Mouse (Mus musculus) left cerebral cortex, postnatal 36 days (tissue): Measurements from ENCODE around the gene Eif2d. TPM values are rescaled to one million over a fixed set of nuclear protein-coding genes. Genes with fewer than 3 reads are reported as not detected.
"Not testable (repeated sequence)": the region's sequence is repeated elsewhere in the genome, so short reads cannot be mapped to it uniquely, and the experiment has no call there.

ENCODE experiments used
- DNase-seq, 2 experiments: peaks; one replicate each; pipeline ENCODE4 v3.0.0; 2021 to 2022; ENCODE audit warnings: low spot score in 2 of 2, mixed read lengths in 1 of 2
- intact Hi-C: fragments of 180-260 bp; cut with DNase I; formaldehyde crosslinking; loops from one replicate; pipeline ENCODE4 v1.15.1; 2025
- total RNA-seq, 2 experiments: library from RNA; stranded (reverse); gene quantifications; 2 replicates each; pipeline ENCODE4 v1.2.3; 2021

Gene Eif2d
- total RNA-seq, 2 experiments from 2014 or later, result 31.6 to 38.6 TPM

DNA sequence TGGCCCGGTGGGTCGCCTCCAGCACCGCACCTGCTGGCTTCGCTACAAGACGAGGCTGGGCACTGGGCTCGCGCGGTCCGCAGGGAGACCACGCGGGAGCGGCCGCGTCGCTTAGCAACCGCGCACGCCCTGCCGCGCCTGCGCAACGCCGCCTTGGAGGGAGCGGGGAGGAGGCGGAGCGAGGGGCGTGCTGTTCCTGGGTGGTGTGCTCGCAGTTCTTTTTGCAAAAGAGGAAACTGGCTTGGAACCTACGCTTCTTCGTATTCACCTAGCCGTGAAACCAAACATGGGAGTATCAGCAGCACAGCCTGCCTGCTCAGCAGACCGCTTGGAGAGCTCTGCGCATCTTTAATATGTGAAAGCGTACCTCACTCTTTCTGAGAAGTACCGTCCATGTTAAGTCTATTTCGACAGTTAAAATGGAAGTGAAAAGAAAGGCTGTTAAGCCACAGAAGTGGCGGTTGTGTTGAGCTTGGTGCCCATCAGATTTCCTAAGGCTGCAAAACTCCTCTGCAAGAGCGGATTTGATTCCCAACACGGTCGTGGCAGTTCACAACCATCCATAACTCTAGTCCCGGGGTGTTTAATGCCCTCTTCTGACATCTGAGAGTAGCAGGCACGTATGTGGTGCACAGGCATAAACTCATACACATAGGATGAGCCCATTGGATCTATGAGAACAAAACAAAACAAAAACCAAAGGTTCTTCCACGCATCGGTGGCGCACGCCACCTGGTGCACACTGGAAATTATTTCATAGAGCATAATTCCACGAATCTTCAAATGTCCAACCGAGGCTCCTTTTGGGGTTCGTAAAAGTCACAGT is 14.6 kb upstream of the Eif2d start, which contains the start of gene Dyrk3:
TSS of gene Dyrk3 (minus strand) at position 150 of the 826 bp plus-strand sequence.
- intact Hi-C loops, result loop anchor here (2.0 to 10.0 kb wide), 2 partner anchors 22 to 264 kb away; no protein-coding TSS in a partner anchor

DNA sequence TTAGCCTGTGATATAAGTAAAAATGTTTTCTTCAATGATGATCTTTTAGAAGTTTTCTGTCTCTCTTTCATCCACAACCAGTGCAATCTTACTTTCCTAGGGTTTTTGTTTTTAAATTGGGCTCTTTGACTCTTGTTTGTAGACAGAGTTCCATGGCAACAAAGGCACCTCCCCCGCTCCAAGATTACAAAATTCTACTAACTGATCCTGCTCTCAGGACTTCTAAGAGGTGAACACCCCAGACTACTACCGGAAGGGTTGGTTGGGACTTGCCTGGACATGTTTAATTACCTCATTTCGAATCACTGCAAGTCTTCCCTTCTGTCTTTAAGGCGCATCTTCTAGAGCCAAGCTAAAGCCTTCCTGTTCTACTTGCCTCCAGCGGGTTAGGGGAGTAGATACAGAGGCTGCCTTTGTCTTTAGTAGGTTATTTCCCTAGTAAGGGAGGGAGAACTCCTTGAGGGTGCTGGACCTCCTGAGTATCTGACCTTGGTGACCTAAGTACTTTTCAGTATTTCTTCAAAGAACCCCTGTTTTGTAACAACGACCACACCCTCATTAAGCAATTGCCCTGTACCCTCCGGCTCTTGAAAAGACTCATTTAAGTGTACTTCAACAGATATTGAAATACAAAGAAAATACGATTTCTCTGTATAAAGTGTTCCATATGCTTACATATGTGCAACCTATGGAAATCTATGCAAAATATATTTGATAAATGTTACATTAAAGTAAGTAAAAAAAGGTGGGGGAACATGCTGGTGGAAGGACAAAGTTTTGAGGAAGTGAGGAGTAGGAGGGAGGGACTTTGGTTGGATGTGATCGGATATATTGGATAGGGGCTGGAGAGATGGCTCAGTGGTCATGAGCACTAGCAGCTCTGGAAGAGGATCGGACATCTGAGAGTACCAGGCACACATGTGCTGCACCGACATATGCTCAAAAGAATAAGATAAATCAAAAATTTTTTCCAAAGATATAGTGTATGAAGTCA is 13.6 kb upstream of the Eif2d start:
- DNase-seq, result no peak

More for the DNA sequence above, 14.6 kb upstream of the Eif2d start, which contains the start of gene Dyrk3:
- DNase-seq, result peak; percentile 91 to 95

DNA sequence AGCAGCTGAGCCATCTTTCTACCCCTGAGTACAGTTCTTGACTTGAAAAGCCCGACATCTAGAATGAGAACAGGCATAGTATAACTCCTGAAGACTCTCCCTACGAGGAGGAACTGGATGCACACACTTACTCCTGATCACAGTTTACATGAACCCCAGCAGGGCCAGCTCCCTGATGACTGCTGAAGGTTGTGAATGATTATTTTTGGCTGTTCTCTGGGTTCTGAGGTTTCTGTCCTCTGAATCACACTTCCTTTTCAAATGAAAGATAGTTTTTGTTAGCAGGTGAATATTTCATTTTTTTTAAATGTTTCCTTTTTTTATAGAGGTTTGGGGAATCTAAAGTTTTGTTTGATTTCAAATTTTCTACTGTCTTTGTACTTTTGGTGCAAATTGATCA is 11.5 kb upstream of the Eif2d start:
- intact Hi-C loops, result no loop called here
- DNase-seq, result no peak

More for the DNA sequence above, 13.6 kb upstream of the Eif2d start:
- intact Hi-C loops, result loop anchor here (2.0 to 10.0 kb wide), 2 partner anchors 23 to 265 kb away; no protein-coding TSS in a partner anchor

DNA sequence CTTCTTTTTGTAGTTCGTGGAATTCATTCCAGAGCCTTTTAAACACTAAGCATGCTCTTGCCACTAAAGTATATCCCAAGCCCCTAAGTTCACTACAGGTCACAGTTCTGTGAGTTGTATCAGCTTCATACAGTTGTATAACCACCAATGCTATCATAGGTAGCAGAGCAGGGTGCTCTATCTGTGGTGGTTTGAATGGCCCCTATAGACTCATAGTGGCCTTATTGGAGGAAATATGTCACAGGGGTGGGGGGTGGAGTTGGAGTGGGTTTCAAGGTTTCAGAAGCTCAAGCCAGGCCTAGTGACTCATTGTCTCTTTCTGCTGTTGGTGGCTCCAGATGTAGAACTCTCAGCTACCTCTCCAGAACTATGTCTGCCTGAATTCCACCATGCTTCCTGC is 10.5 kb upstream of the Eif2d start:
- intact Hi-C loops, result no loop called here
- no peak for DNase-seq

DNA sequence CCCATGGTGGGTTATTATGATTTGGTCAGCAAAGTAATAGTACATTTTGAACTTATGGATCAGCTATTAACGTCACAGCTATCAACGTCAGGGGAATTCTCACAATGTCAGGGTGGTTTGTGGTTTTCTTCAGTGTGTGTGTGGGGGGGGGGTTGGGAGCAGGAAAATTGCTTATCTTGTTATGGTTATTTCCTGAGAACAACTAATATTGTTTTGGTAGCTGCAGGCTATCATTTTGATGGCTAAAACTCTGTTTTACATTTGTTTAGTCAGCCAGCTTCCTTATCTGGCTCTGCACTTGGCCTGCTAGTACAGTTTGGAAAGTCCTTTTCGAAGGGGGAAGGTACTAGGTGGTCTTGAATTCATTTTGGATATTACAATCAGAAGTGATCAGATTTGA is 7.8 kb upstream of the Eif2d start:
- DNase-seq, intact Hi-C loops: not testable (repeated sequence)

DNA sequence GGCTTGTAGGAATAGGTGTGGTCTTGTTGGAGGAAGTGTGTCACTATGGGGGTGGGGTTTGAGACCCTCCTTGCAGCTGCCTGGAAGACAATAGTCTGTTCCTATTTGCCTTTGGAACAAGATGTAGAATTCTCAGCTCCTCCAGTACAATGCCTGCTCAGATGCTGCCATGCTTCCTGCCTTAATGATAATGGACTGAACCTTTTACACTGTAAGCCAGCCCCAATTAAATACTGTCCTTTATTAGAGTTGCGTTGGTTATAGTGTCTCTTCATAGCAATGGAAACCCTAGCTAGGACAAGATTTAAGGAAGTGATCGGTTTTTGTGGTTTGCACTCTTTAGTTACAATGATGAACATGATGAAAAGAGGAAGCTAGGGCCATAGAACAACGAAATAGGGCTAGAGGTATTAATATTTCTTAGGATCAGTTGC is 6.8 kb upstream of the Eif2d start:
- DNase-seq, result no peak
- intact Hi-C loops, result no loop called here

DNA sequence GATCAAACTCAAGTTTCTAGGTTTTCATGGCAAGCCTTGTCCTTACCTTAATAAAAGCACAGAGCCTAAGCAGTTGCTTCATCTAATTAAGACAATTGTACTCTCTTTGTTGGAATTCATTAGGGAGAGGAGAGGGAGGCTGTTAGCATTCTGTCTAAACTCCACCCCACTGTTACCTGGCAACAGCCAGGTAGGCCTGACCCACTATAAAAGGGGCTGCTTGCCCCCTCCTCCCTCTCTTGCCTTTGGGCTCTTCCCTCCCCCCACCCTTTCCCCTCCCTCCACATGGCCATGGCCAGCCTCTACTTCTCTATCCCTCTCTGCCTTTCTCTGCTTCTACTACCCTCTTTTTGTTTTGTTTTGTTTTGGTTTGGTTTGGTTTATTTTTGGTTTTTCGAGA is 3.5 kb upstream of the Eif2d start:
- intact Hi-C loops, result no loop called here
- DNase-seq, result no peak

DNA sequence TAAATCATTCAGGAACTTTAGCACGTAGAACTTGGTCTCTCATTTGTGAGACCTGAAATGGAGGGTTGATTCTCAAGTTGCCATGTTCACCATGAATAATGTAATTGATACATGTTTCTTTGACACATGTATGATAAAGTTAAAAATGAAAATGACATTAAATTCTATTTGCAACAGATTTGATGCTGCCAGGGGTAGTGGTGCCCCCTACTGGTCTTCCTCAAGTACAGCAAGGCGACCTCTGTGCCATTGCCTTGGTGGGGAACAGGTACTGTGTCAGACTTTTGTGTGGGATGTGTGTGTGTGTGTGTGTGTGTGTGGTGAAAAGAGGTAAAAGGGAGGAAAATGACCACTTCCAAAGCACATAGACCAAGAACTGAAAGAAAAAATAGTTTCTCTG is 2.5 kb downstream of the Eif2d start:
- intact Hi-C loops, result loop anchor here (1.0 kb wide), 1 partner anchor 39 kb away; no protein-coding TSS in a partner anchor
- no peak for DNase-seq

DNA sequence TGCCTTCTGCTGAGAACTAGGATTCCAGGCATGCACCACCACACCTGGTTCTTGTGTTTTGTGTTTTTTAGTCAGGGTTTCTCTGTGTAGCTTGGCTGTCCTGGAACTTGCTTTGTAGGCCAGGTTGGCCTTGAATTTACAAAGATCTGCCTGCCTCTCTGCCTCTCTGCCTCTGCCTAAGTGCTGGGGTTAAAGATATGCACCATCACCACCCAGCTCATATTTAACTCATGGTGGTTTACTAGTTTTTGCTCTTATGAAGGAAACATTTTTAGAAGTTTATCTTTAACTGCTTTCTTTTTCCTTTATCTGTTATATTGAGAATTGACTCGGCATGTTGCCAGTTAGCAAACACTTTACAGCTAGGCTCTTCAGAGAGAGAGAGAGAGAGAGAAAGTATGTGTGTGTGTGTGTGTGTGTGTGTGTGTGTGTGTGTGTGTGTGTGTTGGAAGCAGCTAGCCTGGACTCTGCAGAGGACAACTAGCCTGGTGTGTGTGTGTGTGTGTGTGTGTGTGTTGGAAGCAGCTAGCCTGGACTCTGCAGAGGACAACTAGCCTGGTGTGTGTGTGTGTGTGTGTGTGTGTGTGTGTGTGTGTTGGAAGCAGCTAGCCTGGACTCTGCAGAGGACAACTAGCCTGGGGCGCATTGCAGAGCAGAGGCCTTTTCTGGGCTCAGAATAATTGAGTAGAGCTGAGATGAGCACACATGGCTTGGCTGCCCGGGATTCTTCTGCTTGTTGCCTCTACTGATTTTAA is 6.8 kb downstream of the Eif2d start:
- intact Hi-C loops, result not testable (repeated sequence)

DNA sequence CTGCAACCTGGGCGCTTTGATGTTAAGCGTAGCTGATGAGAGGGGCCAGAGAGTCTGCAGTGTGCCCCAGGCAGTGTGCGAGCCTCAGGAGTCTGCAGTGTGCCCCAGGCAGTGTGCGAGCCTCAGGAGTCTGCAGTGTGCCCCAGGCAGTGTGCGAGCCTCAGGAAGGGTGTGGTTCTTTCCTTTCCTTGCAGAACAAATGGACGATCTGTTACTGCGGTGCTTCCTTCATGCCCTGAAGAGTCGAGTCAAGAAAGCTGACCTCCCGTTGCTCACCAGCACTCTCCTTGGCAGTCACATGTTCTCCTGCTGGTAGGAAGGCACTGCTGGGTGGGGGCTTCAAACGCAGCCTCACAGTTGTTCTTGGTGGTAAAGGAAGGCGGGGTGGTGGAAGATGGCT is 8.1 kb downstream of the Eif2d start:
- DNase-seq, result no peak
- intact Hi-C loops, result no loop called here

More for the DNA sequence above, 6.8 kb downstream of the Eif2d start:
- not testable (repeated sequence) for DNase-seq

DNA sequence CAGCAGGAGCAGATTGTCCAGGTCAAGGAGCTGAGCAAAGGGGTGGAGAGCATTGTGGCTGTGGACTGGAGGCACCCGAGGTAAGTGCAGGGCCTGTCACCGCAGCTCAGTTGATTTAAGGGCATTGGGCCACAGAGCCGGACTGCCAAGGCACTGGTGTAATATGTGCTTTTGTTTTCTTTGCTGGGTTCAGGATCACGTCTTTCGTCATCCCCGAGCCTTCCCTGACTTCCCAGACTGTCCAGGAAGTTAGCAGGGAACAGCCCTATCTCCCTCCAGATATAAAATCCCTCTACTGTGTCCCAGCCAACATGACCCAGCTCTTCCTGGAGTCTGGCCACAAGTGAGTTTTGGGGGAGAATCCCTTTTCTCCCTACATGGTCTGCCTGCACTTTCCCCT is 11.4 kb downstream of the Eif2d start:
- intact Hi-C loops, result no loop called here

DNA sequence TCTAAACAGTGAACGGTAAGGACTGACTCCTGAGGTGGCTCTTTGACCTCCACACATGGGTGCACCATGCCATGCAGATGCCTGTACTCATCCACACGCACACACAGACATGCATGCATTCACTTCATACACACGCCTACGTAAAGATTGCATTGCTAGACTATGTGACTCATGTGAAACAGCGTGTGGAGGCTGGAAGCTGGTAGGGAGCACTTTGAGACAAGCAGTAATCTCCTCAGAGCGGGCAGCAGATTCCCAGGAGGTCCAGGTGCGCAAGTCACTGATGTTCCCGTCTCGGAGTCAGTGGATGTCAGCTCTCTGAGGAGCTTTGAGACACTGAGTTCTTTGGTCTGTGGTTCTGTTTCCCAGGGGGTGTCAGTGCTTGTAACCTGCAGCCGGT is 14.6 kb downstream of the Eif2d start:
- peak in 1 of 2 experiments; percentile 50 for DNase-seq
- intact Hi-C loops, result no loop called here

More for the DNA sequence above, 11.4 kb downstream of the Eif2d start:
- no peak for DNase-seq

DNA sequence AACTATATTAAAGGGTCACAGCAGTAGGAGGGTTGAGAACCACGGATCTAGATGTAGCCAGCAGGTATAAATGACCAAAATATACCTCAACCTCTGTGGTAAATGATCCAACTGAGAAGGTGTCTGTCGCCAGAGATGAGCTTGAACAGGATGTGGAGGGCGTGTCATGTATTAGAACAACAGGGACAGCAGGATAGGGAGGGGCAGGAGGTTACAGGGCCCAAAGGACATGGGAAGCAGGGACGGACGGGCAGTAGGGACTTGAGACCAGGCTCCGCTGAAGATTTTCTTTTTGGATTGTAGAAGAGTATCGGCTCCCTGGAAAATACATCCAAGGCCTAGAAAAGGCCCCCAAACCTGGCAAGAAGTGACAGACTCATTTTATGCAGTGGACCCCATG is 20.0 kb downstream of the Eif2d start:
- intact Hi-C loops, result no loop called here
- no peak for DNase-seq

DNA sequence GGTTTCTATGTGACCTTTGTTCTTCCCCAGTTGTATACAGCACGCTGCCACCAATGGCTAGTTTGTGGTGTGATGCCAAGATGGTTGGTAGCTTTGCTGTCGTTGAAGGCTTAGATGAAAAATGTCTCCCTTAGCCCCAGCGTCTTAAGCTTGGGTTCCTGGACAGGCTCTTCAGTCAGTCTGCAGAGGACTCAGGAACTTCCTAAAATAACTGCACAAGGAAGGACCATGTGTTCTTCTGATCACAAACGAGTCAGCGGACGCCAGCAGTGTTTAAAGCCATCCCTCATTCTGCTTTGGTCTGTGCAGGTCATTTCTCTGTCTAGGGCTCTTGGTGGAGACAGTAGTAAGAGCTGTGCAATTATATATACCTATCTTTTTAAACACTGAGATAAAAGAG is 20.8 kb downstream of the Eif2d start:
- intact Hi-C loops, result no loop called here
- no peak for DNase-seq

DNA sequence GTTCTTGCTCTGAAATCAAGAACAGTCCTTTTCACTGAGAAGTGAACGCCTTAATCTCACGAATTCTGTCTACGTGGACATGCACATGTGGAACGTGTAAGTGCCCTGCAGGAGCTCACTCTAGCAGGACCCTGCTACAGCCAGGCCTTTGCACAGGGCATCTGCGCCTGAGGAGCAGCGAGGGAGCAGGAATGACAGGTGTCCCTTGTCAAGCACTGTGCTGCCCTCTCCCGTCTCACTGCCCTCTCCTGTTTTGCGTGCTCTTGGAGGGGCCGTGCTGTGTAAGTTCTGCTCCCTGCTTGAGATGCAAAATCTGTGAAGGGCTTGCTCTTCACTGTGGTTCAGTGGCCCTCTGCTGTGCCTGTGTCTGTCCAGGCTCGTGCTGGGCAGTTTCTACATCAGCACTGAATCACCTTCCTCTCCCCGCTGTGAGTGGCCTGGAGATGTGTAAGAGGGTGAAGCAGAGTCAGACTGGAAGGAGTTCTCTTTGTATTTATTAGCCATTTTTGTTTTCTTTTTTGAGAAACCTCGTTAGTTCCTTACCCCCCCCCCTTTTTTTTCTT is 21.4 kb downstream of the Eif2d start:
- DNase-seq, result no peak
- intact Hi-C loops, result no loop called here

DNA sequence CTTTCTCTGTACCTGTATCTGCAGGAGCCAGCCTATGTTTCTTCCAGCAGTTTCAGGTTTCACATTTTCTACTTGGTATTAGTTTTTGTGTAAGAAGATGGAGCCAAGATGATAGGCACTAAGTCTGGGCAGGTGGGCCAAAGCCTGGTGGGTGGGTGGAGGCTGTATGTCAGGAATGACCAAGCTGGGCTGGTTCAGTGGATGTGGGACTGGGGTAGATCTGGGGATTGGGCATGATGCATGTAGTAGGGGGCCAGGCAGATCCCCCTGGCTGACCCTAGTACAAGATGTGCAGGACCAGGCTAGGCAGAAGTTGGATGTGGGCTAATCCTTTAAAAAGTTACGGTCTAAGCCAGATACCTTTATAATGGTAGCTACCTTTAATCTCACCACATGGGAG is 22.2 kb downstream of the Eif2d start:
- intact Hi-C loops, result no loop called here
- no peak for DNase-seq

DNA sequence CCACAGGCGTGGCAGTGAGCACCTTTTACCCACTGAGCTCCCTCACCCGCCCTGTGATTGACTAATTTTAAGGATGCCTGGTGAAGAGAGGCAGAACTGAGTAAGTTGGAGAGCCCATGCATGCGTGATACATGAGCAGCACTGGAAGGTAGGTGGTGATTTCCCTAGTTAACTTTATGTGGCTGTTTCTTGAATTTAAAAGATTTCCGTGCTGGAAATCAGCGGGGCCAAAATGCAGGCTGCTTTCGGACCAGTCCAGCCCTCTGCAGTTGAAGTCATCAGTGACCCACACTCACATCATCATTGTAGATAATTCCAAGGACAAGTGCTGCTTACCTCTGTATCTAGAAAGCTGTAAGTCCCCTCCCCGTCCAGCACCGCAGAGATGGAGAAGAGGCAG is 22.8 kb downstream of the Eif2d start:
- no peak for DNase-seq
- intact Hi-C loops, result no loop called here

DNA sequence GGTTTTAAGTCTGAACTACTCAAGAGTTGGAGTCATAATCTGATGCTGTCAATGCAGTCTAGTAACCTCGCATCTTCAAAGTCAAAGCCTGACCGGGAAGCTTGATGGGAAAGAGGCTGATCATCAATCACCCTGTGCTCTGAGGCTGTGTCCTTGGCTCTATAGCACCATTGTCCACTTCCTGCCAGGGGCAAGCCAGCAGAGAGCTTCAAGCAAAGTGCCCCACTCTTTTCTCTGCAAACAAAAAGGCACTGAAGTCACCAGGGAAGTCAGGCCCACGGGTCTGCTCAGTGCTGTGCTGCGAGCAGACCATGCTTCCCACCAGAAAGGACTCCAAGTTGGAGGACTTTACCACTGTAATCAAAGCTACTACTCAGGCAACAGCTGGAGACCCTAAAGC is 24.3 kb downstream of the Eif2d start:
- no peak for DNase-seq
- intact Hi-C loops, result no loop called here

DNA sequence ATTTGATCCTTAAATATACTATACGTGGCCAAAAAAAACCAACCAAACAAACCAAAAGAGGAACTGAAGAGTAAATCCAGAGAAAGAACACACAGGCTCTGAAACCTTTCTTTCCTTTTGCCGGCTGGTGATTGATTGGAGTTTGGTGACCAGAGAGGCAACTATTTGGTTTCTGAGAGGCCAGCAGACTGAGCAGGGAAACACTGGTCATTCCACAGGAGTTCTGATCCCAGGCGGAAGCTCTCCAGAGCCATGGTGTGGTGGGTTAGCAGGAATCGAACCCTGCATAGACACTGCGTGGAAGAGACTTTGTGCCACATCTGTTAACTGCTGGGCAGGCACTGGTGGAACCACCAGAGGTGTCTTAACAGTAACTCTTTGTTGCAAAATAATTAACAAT is 25.1 kb downstream of the Eif2d start:
- no peak for DNase-seq
- intact Hi-C loops, result no loop called here
